Comparison of ENCODE assay signal across 12 mouse cellular contexts in the genomic region with DNA sequence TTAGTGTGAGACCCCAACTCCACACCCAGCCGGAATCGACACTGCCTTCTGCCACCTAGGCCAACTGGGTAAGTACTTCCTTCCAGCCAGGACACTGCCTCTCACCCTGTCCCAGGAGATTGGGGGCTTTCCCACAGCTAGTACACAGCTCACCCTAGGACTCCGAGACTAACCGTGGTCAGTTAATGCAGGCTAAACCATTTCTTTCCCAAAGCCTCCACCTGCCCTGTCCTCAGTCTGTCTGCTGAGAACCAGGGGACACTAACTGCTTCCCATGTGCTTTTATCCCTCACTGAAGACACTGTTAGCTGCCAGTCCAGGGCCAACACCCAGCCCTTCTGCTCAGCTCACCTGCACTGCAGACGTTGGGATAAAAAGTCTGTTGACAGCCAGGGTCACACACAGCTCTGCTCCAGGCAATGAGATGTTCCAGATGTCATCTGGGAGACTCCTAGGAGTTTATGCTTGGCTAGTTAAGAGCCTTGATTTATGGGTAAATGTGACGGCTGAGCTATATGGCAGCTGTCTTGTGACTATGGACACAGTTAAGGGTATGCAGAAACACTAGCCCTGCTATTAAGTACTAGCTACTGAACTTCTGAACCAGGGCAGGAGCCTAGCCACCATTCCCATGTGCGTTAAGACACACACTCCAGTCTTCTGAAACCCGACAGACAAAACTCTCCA. TPM values are rescaled to one million over a fixed set of nuclear protein-coding genes. Genes with fewer than 3 reads are reported as not detected.
DNase-seq lines count a peak whose midpoint lies in the region; ATAC-seq and TF ChIP-seq lines count a peak whose summit lies in the region.
"Had no signal": no experiment of that assay in that cellular context is flagged by ENCODE, and none has a peak within 500 bp of the region (broad histone marks: within the 10 kb centered on the region; RNA-seq: fewer than 3 reads in every experiment).

No protein-coding gene starts in this region.

- no peak overlapping the region for H3K4me3 ChIP-seq in heart, embryonic 13.5 days
- H3K4me3 ChIP-seq in heart, adult 2 months, result no peak overlapping the region
- H3K4me3 ChIP-seq in midbrain, embryonic 12.5 days, result no peak overlapping the region
- H3K4me3 ChIP-seq in midbrain, embryonic 11.5 days (ENCODE audit: low read depth, low read length), result no peak overlapping the region
- H3K4me3 ChIP-seq in hindbrain, embryonic 16.5 days (ENCODE audit: low read length), result no peak overlapping the region
- H3K4me3 ChIP-seq in myocyte, result no peak overlapping the region

- TF ChIP-seq CTCF in heart, adult 2 months (IDR thresholded peaks at IDR 0.05), result no peak

- intact Hi-C loops in heart, adult 2 months (cut with DNase I), result no loop called here

- ATAC-seq in heart, embryonic 13.5 days (ENCODE audit: extremely low read depth, insufficient number of reproducible peaks, low FRiP score, low TSS enrichment), result no peak
- ATAC-seq in midbrain, embryonic 12.5 days (ENCODE audit: low FRiP score, low read depth), result no peak
- ATAC-seq in midbrain, embryonic 11.5 days (ENCODE audit: low FRiP score), result no peak
- no peak for ATAC-seq in hindbrain, embryonic 16.5 days

- TF ChIP-seq EP300 in heart, adult 2 months (IDR thresholded peaks at IDR 0.05; ENCODE audit: insufficient read depth, low read depth, low read length), result no peak

- H3ac ChIP-seq in myocyte (ENCODE audit: control insufficient read depth, insufficient read length), result no peak overlapping the region

- TF ChIP-seq POLR2A in heart, adult 2 months (IDR thresholded peaks at IDR 0.05; ENCODE audit: insufficient read depth, low read depth, low read length), result no peak
- TF ChIP-seq POLR2A in myocyte (IDR thresholded peaks at IDR 0.05; ENCODE audit: insufficient read length, low read depth), result no peak

- no peak overlapping the region for H3K27ac ChIP-seq in heart, embryonic 13.5 days (replicated peaks)
- H3K27ac ChIP-seq in heart, adult 2 months, result no peak overlapping the region
- peak overlapping the region; percentile 36; the same call in 1 of the 2 replicates for H3K27ac ChIP-seq in midbrain, embryonic 12.5 days (replicated peaks)
- H3K27ac ChIP-seq in midbrain, embryonic 11.5 days (ENCODE audit: low read depth, low read length), result no peak overlapping the region
- peak overlapping the region; percentile 56 for H3K27ac ChIP-seq in hindbrain, embryonic 16.5 days (ENCODE audit: low read depth, low read length)
- H3K27ac ChIP-seq: liver, embryonic 14.5 days had no signal

- no peaks in the 10 kb centered on the region for H3K9me3 ChIP-seq in heart, embryonic 13.5 days
- H3K9me3 ChIP-seq in midbrain, embryonic 12.5 days, result no peaks in the 10 kb centered on the region
- H3K9me3 ChIP-seq in midbrain, embryonic 11.5 days (ENCODE audit: control insufficient read depth, low read length), result no peaks in the 10 kb centered on the region
- no peaks in the 10 kb centered on the region for H3K9me3 ChIP-seq in hindbrain, embryonic 16.5 days (ENCODE audit: control insufficient read depth, low read length)

- no peak for DNase-seq in heart, adult 2 months
- no peak for DNase-seq in midbrain, embryonic 11.5 days (ENCODE audit: low spot score, missing footprints)
- no peak for DNase-seq in urinary bladder, postnatal 36 days (ENCODE audit: low spot score in 2 of 2)
- no peak for DNase-seq in thymus, adult 18-20 months
- DNase-seq: gastrocnemius, postnatal 25 days; heart, postnatal 14 days; lung, postnatal 4 days had no signal

- 62% methylated on average over 8 of the region's 8 CpGs for WGBS in heart, embryonic 13.5 days
- 54% methylated on average over 8 of the region's 8 CpGs for WGBS in heart, adult 2 months
- 81% methylated on average over 8 of the region's 8 CpGs for WGBS in midbrain, embryonic 12.5 days
- 88% methylated on average over 8 of the region's 8 CpGs for whole genome bisulfite sequencing in midbrain, embryonic 11.5 days
- 64% methylated on average over 8 of the region's 8 CpGs for WGBS in hindbrain, embryonic 16.5 days

- H3K79me2 ChIP-seq in heart, adult 2 months (replicated peaks; ENCODE audit: control insufficient read depth, insufficient read depth, low read length), result no peaks in the 10 kb centered on the region
- H3K79me2 ChIP-seq in myocyte (ENCODE audit: control insufficient read depth, insufficient read depth), result peaks cover 8% of the 10 kb centered on the region

- H3K4me2 ChIP-seq in heart, embryonic 13.5 days, result no peak overlapping the region
- no peak overlapping the region for H3K4me2 ChIP-seq in midbrain, embryonic 12.5 days (replicated peaks)
- no peak overlapping the region for H3K4me2 ChIP-seq in midbrain, embryonic 11.5 days
- no peak overlapping the region for H3K4me2 ChIP-seq in hindbrain, embryonic 16.5 days (ENCODE audit: low read length)
- no peak overlapping the region for H3K4me2 ChIP-seq in myocyte (ENCODE audit: low read depth)

- peaks cover 66% of the 10 kb centered on the region for H3K4me1 ChIP-seq in heart, embryonic 13.5 days
- peaks cover 5% of the 10 kb centered on the region for H3K4me1 ChIP-seq in heart, adult 2 months (ENCODE audit: control insufficient read depth, insufficient read depth, low read length)
- H3K4me1 ChIP-seq in midbrain, embryonic 12.5 days, result peaks cover 64% of the 10 kb centered on the region
- H3K4me1 ChIP-seq in midbrain, embryonic 11.5 days (ENCODE audit: control insufficient read depth, insufficient read depth, low read length), result peaks cover 23% of the 10 kb centered on the region
- H3K4me1 ChIP-seq in hindbrain, embryonic 16.5 days (ENCODE audit: control insufficient read depth, insufficient read depth, low read depth, low read length), result peaks cover 43% of the 10 kb centered on the region

- H3K9ac ChIP-seq in heart, embryonic 13.5 days, result peak overlapping the region; percentile 12; the same call in 1 of the 2 replicates
- no peak overlapping the region for H3K9ac ChIP-seq in heart, adult 2 months (ENCODE audit: low read depth, low read length)
- H3K9ac ChIP-seq in midbrain, embryonic 12.5 days (replicated peaks), result no peak overlapping the region
- H3K9ac ChIP-seq in midbrain, embryonic 11.5 days (ENCODE audit: low read length), result no peak overlapping the region
- H3K9ac ChIP-seq in hindbrain, embryonic 16.5 days (ENCODE audit: low read depth, low read length), result peak overlapping the region; percentile 21; the same call in 1 of the 2 replicates
- H3K9ac ChIP-seq: liver, embryonic 14.5 days had no signal

- H3K36me3 ChIP-seq in heart, embryonic 13.5 days, result no peaks in the 10 kb centered on the region
- no peaks in the 10 kb centered on the region for H3K36me3 ChIP-seq in heart, adult 2 months (ENCODE audit: control insufficient read depth, insufficient read depth, low read length)
- H3K36me3 ChIP-seq in midbrain, embryonic 12.5 days, result no peaks in the 10 kb centered on the region
- no peaks in the 10 kb centered on the region for H3K36me3 ChIP-seq in midbrain, embryonic 11.5 days (ENCODE audit: control insufficient read depth, insufficient read depth, low read length)
- no peaks in the 10 kb centered on the region for H3K36me3 ChIP-seq in hindbrain, embryonic 16.5 days (ENCODE audit: control insufficient read depth, insufficient read depth, low read length)
- H3K36me3 ChIP-seq in myocyte (ENCODE audit: control insufficient read depth, insufficient read depth), result no peaks in the 10 kb centered on the region

- no peaks in the 10 kb centered on the region for H3K27me3 ChIP-seq in heart, embryonic 13.5 days (replicated peaks)
- H3K27me3 ChIP-seq in heart, adult 2 months (ENCODE audit: control insufficient read depth, insufficient read depth, low read length), result no peaks in the 10 kb centered on the region
- no peaks in the 10 kb centered on the region for H3K27me3 ChIP-seq in midbrain, embryonic 12.5 days
- H3K27me3 ChIP-seq in midbrain, embryonic 11.5 days (ENCODE audit: control insufficient read depth, insufficient read depth, low read length), result no peaks in the 10 kb centered on the region
- no peaks in the 10 kb centered on the region for H3K27me3 ChIP-seq in hindbrain, embryonic 16.5 days (replicated peaks; ENCODE audit: control insufficient read depth, insufficient read depth, low read length)
- H3K27me3 ChIP-seq in myocyte (ENCODE audit: control insufficient read depth, insufficient read depth, insufficient read length), result no peaks in the 10 kb centered on the region

TF ChIP-seq in myocyte, 11 proteins besides CTCF, POLR2A, EP300 and RAD21:
- TF ChIP-seq POLR2AphosphoS2 (IDR thresholded peaks at IDR 0.05; ENCODE audit: insufficient read length, low read depth) (peak; percentile 17), TCF3 (IDR thresholded peaks at IDR 0.05; ENCODE audit: insufficient read length, low read depth) (no peak)

RNA-seq across cellular contexts. Expression of gene Ccdc167, which starts 5.0 kb away (rescaled TPM):
- 14.4 and 14.6 TPM in 2 replicates for polyA plus RNA-seq in heart, embryonic 13.5 days (2015; fragmentation: Nextera tagmentation; extraction: Ambion mirVana)
- 10 to 100 TPM; 11.4 to 11.8 TPM for total RNA-seq in heart, adult 2 months (2021)
- polyA plus RNA-seq in heart, adult 2 months (2012; rRNA removed), result 6.9 and 11.1 TPM in 2 replicates
- polyA plus RNA-seq in midbrain, embryonic 12.5 days (2016; fragmentation: Nextera tagmentation; extraction: Ambion mirVana), result 15.6 and 15.9 TPM in 2 replicates
- polyA plus RNA-seq in midbrain, embryonic 11.5 days (2014; fragmentation: Nextera tagmentation; extraction: Ambion mirVana), result 13.5 and 17.0 TPM in 2 replicates
- 9.3 and 11.1 TPM in 2 replicates for polyA plus RNA-seq in hindbrain, embryonic 16.5 days (2015; fragmentation: Nextera tagmentation; extraction: Ambion mirVana)
- polyA plus RNA-seq in myocyte (2012; fragmentation: generic; extraction: Trizol), result 6.0 TPM

RNA-seq across cellular contexts. Expression of gene Cmtr1, which starts 51.5 kb away (rescaled TPM):
- polyA plus RNA-seq in heart, embryonic 13.5 days (2015; fragmentation: Nextera tagmentation; extraction: Ambion mirVana), result 87.9 and 91.2 TPM in 2 replicates
- 10 to 100 TPM; 51.6 to 65.4 TPM for total RNA-seq in heart, adult 2 months (2021)
- polyA plus RNA-seq in heart, adult 2 months (2012; rRNA removed), result 24.0 and 42.2 TPM in 2 replicates
- 162 TPM in 2 replicates for polyA plus RNA-seq in midbrain, embryonic 12.5 days (2016; fragmentation: Nextera tagmentation; extraction: Ambion mirVana)
- 144 and 150 TPM in 2 replicates for polyA plus RNA-seq in midbrain, embryonic 11.5 days (2014; fragmentation: Nextera tagmentation; extraction: Ambion mirVana)
- polyA plus RNA-seq in hindbrain, embryonic 16.5 days (2015; fragmentation: Nextera tagmentation; extraction: Ambion mirVana), result 106 and 117 TPM in 2 replicates
- 55.7 TPM for polyA plus RNA-seq in myocyte (2012; fragmentation: generic; extraction: Trizol)

Comparison
In these comparisons a context has a peak if more than half of its experiments do, and no peak if none do; other contexts are left out.
1. H3K27ac ChIP-seq: peak in midbrain, embryonic 12.5 days (single experiment) and hindbrain, embryonic 16.5 days (single experiment); none in heart, embryonic 13.5 days (single experiment), heart, adult 2 months (single experiment) and midbrain, embryonic 11.5 days (single experiment).
2. H3K9ac ChIP-seq: peak in heart, embryonic 13.5 days (single experiment) and hindbrain, embryonic 16.5 days (single experiment); none in heart, adult 2 months (single experiment), midbrain, embryonic 12.5 days (single experiment) and midbrain, embryonic 11.5 days (single experiment).